Mouse (Mus musculus) midbrain, embryonic 13.5 days (tissue): ENCODE data around the gene Bach2. TPM values are rescaled to one million over a fixed set of nuclear protein-coding genes. Genes with fewer than 3 reads are reported as not detected.

Source experiments
- ATAC-seq: fragments of 200-750 bp; cut with Nextera tagmentation; 2 replicates; pipeline ENCODE4 v1.8.0; 2017; ENCODE audit warnings: mild to moderate bottlenecking, moderate TSS enrichment, moderate library complexity
- H3K27ac ChIP-seq: fragments of 300-500 bp; sonication (generic); 2 replicates; pipeline ENCODE4 v1.5.1; 2015; ENCODE audit warnings: inconsistent platforms, mild to moderate bottlenecking, moderate library complexity
- H3K27me3 ChIP-seq: fragments of 300-500 bp; sonication (generic); 2 replicates; pipeline ENCODE4 v1.6.1; 2015; ENCODE audit warnings: mild to moderate bottlenecking, inconsistent platforms
- H3K36me3 ChIP-seq: fragments of 300-500 bp; sonication (generic); 2 replicates; pipeline ENCODE4 v1.6.1; 2015; ENCODE audit warnings: mild to moderate bottlenecking, inconsistent platforms
- H3K4me1 ChIP-seq: fragments of 300-500 bp; sonication (generic); replicated peaks from 2 replicates; pipeline ENCODE4 v1.6.1; 2015; ENCODE audit warnings: inconsistent platforms
- H3K4me2 ChIP-seq: fragments of 300-500 bp; sonication (generic); replicated peaks from 2 replicates; pipeline ENCODE4 v1.6.1; 2015; ENCODE audit warnings: moderate library complexity, mild to moderate bottlenecking, inconsistent platforms
- H3K4me3 ChIP-seq: fragments of 300-500 bp; sonication (generic); replicated peaks from 2 replicates; pipeline ENCODE4 v1.5.1; 2015; ENCODE audit warnings: mild to moderate bottlenecking, inconsistent platforms
- H3K9ac ChIP-seq: fragments of 300-500 bp; sonication (generic); replicated peaks from 2 replicates; pipeline ENCODE4 v1.6.1; 2015; ENCODE audit warnings: mild to moderate bottlenecking, inconsistent platforms
- H3K9me3 ChIP-seq: fragments of 300-500 bp; sonication (generic); 2 replicates; pipeline ENCODE4 v1.6.1; 2016; ENCODE audit warnings: mild to moderate bottlenecking, inconsistent platforms
- WGBS: fragments of 180-500 bp; shearing (Covaris S2); methylation state at CpG from one replicate; pipeline ENCODE4 v1.1.7; 2015; 5-methylcytosine and 5-hydroxymethylcytosine counted together
- polyA plus RNA-seq: library from polyadenylated mRNA; unstranded; fragments of >200 nt; fragmentation: Nextera tagmentation; extraction: Ambion mirVana; gene quantifications from 2 replicates; pipeline ENCODE4 v1.2.1, GENCODE M21; 2015

The Bach2 gene
- polyA plus RNA-seq, 1 experiment from 2014 or later = 22.7 TPM

- peak overlapping the region; percentile 92 for H3K27ac ChIP-seq
- peak overlapping the region; percentile 37 for H3K4me2 ChIP-seq
- peak; percentile 37 for ATAC-seq
- H3K4me3 ChIP-seq = no peak overlapping the region
- no peaks in the 10 kb centered on the region for H3K27me3 ChIP-seq
- H3K9me3 ChIP-seq = peaks cover 5% of the 10 kb centered on the region; the same call in 1 of the 2 replicates
- peak overlapping the region; percentile 24 for H3K9ac ChIP-seq
- WGBS = 41% methylated on average over 10 of the region's 10 CpGs
- no peaks in the 10 kb centered on the region for H3K36me3 ChIP-seq
- H3K4me1 ChIP-seq = peaks cover 53% of the 10 kb centered on the region
Measured at GRCm38 (mm10) chr4:32326279-32326678, 87.7 kb downstream of the Bach2 start.

GRCm38 (mm10) chr4:32326860-32327259 lies 88.3 kb downstream of the Bach2 start:
- 3% methylated on average over 3 of the region's 3 CpGs for WGBS
- Histone ChIP-seq H3K27me3 (no peaks in the 10 kb centered on the region), H3K4me2 (peak overlapping the region; percentile 37), H3K4me3 (no peak overlapping the region), H3K27ac (peak overlapping the region; percentile 92), H3K9me3 (peaks cover 5% of the 10 kb centered on the region; the same call in 1 of the 2 replicates), H3K9ac (peak overlapping the region; percentile 24; the same call in 1 of the 2 replicates), H3K4me1 (peaks cover 50% of the 10 kb centered on the region), H3K36me3 (no peaks in the 10 kb centered on the region)
- peak; percentile 85 for ATAC-seq

- peak overlapping the region; percentile 24; the same call in 1 of the 2 replicates for H3K9ac ChIP-seq
- H3K27ac ChIP-seq = peak overlapping the region; percentile 92
- H3K4me2 ChIP-seq = peak overlapping the region; percentile 37
- ATAC-seq = no peak; the same call in none of the 2 replicates
- 24% methylated on average over 5 of the region's 5 CpGs for whole genome bisulfite sequencing
- H3K4me1 ChIP-seq = peaks cover 50% of the 10 kb centered on the region
- H3K4me3 ChIP-seq = no peak overlapping the region
- no peaks in the 10 kb centered on the region for H3K36me3 ChIP-seq
- H3K9me3 ChIP-seq = peaks cover 5% of the 10 kb centered on the region; the same call in 1 of the 2 replicates
- H3K27me3 ChIP-seq = no peaks in the 10 kb centered on the region
Measured at GRCm38 (mm10) chr4:32327626-32328025, 89.0 kb downstream of the Bach2 start.

GRCm38 (mm10) chr4:32328561-32328960 lies 90.0 kb downstream of the Bach2 start:
- H3K9me3 ChIP-seq = peaks cover 2% of the 10 kb centered on the region; the same call in 1 of the 2 replicates
- no peak for ATAC-seq
- 65% methylated on average over 2 of the region's 2 CpGs for WGBS
- peaks cover 50% of the 10 kb centered on the region for H3K4me1 ChIP-seq
- no peaks in the 10 kb centered on the region for H3K36me3 ChIP-seq
- no peak overlapping the region for H3K4me3 ChIP-seq
- H3K9ac ChIP-seq = no peak overlapping the region
- no peaks in the 10 kb centered on the region for H3K27me3 ChIP-seq
- H3K27ac ChIP-seq = peak overlapping the region; percentile 92
- no peak overlapping the region for H3K4me2 ChIP-seq

- Histone ChIP-seq H3K9ac (no peak overlapping the region), H3K4me1 (peaks cover 34% of the 10 kb centered on the region), H3K4me3 (no peak overlapping the region), H3K4me2 (no peak overlapping the region), H3K9me3 (no peaks in the 10 kb centered on the region), H3K36me3 (no peaks in the 10 kb centered on the region), H3K27me3 (no peaks in the 10 kb centered on the region), H3K27ac (no peak overlapping the region)
- no peak for ATAC-seq
- WGBS = 86% methylated on average over 8 of the region's 8 CpGs
Measured at GRCm38 (mm10) chr4:32330584-32331314, 92.1 kb downstream of the Bach2 start.

- Histone ChIP-seq H3K36me3 (no peaks in the 10 kb centered on the region), H3K4me3 (no peak overlapping the region), H3K27ac (no peak overlapping the region), H3K9ac (no peak overlapping the region), H3K4me2 (no peak overlapping the region), H3K9me3 (no peaks in the 10 kb centered on the region), H3K27me3 (no peaks in the 10 kb centered on the region), H3K4me1 (peaks cover 22% of the 10 kb centered on the region)
- ATAC-seq = no peak
- 94% methylated on average over 12 of the region's 12 CpGs for WGBS
Measured at GRCm38 (mm10) chr4:32332028-32332427, 93.4 kb downstream of the Bach2 start.

GRCm38 (mm10) chr4:32334131-32334530 lies 95.5 kb downstream of the Bach2 start:
- ATAC-seq = no peak
- H3K27me3 ChIP-seq = no peaks in the 10 kb centered on the region
- no peaks in the 10 kb centered on the region for H3K9me3 ChIP-seq
- no peak overlapping the region for H3K4me3 ChIP-seq
- peaks cover 11% of the 10 kb centered on the region for H3K4me1 ChIP-seq
- H3K27ac ChIP-seq = no peak overlapping the region
- H3K4me2 ChIP-seq = no peak overlapping the region
- no peak overlapping the region for H3K9ac ChIP-seq
- no peaks in the 10 kb centered on the region for H3K36me3 ChIP-seq
- WGBS = 93% methylated on average over 1 of the region's 1 CpGs

GRCm38 (mm10) chr4:32334765-32335164 lies 96.2 kb downstream of the Bach2 start:
- ATAC-seq = no peak
- Histone ChIP-seq H3K27me3 (no peaks in the 10 kb centered on the region), H3K4me1 (peaks cover 8% of the 10 kb centered on the region), H3K27ac (no peak overlapping the region), H3K9ac (no peak overlapping the region), H3K4me2 (no peak overlapping the region), H3K4me3 (no peak overlapping the region), H3K36me3 (no peaks in the 10 kb centered on the region), H3K9me3 (no peaks in the 10 kb centered on the region)
- 94% methylated on average over 5 of the region's 5 CpGs for WGBS

- peaks cover 14% of the 10 kb centered on the region for H3K4me1 ChIP-seq
- H3K4me2 ChIP-seq = no peak overlapping the region
- no peaks in the 10 kb centered on the region for H3K36me3 ChIP-seq
- no peaks in the 10 kb centered on the region for H3K9me3 ChIP-seq
- ATAC-seq = no peak
- 90% methylated on average over 12 of the region's 12 CpGs for WGBS
- H3K27ac ChIP-seq = no peak overlapping the region
- no peak overlapping the region for H3K9ac ChIP-seq
- no peak overlapping the region for H3K4me3 ChIP-seq
- no peaks in the 10 kb centered on the region for H3K27me3 ChIP-seq
Measured at GRCm38 (mm10) chr4:32335659-32336058, 97.1 kb downstream of the Bach2 start.

- ATAC-seq = no peak
- Histone ChIP-seq H3K4me3 (no peak overlapping the region), H3K27ac (no peak overlapping the region)
Measured at GRCm38 (mm10) chr4:32336642-32337041, 98.0 kb downstream of the Bach2 start.

GRCm38 (mm10) chr4:32337638-32338037 lies 99.0 kb downstream of the Bach2 start:
- 0 out of 2 replicates have a peak, but pooled peaks have one; percentile 38 for ATAC-seq
- 26% methylated on average over 11 of the region's 11 CpGs for WGBS
- no peak overlapping the region for H3K4me3 ChIP-seq
- H3K9ac ChIP-seq = no peak overlapping the region
- H3K27me3 ChIP-seq = no peaks in the 10 kb centered on the region
- H3K27ac ChIP-seq = no peak overlapping the region
- H3K4me2 ChIP-seq = no peak overlapping the region
- no peaks in the 10 kb centered on the region for H3K9me3 ChIP-seq
- no peaks in the 10 kb centered on the region for H3K36me3 ChIP-seq
- peaks cover 17% of the 10 kb centered on the region for H3K4me1 ChIP-seq

More at GRCm38 (mm10) chr4:32336642-32337041, 98.0 kb downstream of the Bach2 start:
- H3K9me3 ChIP-seq = no peaks in the 10 kb centered on the region
- no peaks in the 10 kb centered on the region for H3K27me3 ChIP-seq
- no peak overlapping the region for H3K9ac ChIP-seq
- no peaks in the 10 kb centered on the region for H3K36me3 ChIP-seq
- H3K4me1 ChIP-seq = peaks cover 17% of the 10 kb centered on the region
- no peak overlapping the region for H3K4me2 ChIP-seq
- WGBS = 82% methylated on average over 4 of the region's 4 CpGs

- peaks cover 23% of the 10 kb centered on the region for H3K4me1 ChIP-seq
- no peaks in the 10 kb centered on the region for H3K27me3 ChIP-seq
- H3K36me3 ChIP-seq = no peaks in the 10 kb centered on the region
- no peaks in the 10 kb centered on the region for H3K9me3 ChIP-seq
- no peak for ATAC-seq
- no peak overlapping the region for H3K9ac ChIP-seq
- H3K27ac ChIP-seq = no peak overlapping the region
- H3K4me3 ChIP-seq = no peak overlapping the region
- no peak overlapping the region for H3K4me2 ChIP-seq
- 87% methylated on average over 10 of the region's 10 CpGs for WGBS
Measured at GRCm38 (mm10) chr4:32338451-32338850, 99.8 kb downstream of the Bach2 start.
